Mouse (Mus musculus): ENCODE data around the gene Fto. TPM values are rescaled to one million over a fixed set of nuclear protein-coding genes. Genes with fewer than 3 reads are reported as not detected.

Gene Fto
- total RNA-seq, 4 experiments from 2014 or later: 71.1 to 83.2 (median 80.8) TPM

DNA sequence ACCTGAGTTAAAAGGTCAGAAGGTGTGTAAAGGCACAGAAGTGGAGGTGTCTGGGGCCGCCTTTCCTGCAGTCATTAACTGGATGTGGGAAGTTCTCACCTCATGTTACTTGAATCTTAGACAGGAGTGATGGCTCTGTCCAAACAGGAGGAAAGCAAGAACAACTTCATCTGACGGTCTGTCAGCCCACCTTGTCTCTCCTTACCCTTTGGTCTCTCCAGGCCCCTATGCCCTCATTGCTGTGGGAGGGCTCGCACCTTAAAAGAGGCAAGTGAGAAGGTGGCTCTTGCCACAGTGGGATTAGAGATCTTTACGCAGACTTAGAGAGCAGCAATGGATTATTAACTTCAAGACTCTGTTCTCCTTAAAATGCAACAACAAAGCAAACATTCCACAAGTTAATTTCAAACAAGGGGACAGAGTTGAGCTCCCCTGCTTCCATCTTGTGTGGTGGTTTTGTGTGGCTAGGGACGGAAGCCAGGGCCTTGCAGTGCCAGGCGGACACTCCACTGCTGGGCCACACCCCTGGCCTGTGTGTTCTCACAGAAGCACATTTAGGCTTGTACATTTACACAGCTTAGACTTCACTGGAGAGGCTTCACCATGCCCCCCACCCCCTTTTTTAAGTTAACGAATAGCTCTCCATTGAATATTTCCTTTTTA lies 135.5 kb downstream of the Fto start:
- DNase-seq (ENCODE audit: low spot score in 2 of 2): no peak

DNA sequence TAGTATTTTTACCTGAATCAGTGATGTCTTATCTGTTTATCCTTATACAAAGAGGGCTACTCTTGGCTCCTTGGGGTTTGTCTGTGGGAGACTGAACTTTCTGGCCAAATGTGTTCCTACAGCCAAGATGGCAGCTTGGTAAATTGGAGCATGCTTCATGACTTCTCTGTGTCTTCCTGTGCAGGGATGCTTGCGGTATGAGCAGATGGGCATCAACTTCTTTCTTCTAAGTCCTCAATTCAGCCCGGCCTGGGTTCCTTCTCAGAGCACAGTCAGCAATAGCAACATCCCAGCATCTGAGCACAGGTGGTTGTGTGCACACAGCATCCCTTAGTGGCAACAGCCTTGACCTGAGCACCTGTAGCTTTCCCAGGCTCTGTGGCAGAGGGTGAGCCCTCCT lies 141.6 kb downstream of the Fto start:
- DNase-seq (ENCODE audit: low spot score in 2 of 2): no peak

DNA sequence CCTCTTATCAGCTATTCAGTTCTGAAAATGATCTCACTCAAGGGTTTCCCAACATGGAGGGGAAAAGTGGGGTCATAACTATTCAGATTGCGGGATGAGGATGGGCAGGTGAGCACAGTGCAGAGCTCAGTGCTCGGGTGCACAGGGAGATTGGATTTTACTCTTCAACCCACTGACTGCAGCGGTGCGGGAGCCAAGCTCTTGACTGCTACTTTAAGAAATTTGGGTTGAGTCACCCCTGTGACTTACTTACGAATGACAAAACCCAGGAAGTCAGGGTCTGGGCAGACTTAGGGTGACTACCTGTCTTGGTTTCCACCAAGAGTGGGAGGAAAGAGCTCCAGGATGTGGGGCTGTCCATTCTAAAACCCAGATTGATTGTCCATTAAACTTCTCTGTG lies 142.3 kb downstream of the Fto start:
- no peak for DNase-seq (ENCODE audit: low spot score in 2 of 2)

DNA sequence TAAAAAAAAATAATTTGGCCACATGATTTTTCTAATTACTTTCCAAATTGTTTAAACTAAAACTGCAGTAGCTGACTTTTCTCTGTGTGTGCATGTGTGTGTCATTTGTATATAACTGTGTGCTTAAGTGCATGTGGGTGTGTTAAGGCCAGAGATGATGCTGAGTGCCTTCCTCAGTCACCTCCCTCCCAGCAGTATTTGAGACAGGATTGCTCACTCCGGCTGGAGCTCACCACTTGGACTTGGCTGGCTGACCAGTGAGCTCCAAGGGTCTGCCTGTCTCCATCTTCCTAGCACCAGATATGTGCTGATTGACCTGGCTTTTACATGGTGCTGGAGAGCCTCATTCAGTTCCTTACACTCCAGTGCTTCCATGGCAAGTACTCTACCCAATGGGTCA lies 144.7 kb downstream of the Fto start:
- no peak for DNase-seq (ENCODE audit: low spot score in 2 of 2)

DNA sequence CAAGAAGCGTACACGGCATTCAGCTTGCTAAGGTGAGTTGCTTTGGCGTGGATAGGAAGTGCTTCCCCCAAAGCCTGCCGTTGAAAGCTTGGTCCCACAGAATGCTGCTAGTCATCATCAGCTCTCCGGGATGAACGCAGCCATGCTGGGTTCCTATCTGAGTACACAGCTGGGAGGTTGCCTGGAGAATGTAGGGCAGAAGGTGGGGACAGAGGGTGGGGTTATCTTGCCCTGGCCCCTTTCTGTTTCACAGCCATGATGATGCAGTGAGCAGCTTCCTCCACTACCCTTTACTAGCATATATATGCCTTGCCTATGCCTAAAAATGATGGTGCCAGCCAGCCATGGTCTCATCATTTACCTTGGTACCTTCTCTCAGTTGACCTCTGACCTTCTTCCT lies 147.6 kb downstream of the Fto start:
- no peak for DNase-seq (ENCODE audit: low spot score in 2 of 2)

DNA sequence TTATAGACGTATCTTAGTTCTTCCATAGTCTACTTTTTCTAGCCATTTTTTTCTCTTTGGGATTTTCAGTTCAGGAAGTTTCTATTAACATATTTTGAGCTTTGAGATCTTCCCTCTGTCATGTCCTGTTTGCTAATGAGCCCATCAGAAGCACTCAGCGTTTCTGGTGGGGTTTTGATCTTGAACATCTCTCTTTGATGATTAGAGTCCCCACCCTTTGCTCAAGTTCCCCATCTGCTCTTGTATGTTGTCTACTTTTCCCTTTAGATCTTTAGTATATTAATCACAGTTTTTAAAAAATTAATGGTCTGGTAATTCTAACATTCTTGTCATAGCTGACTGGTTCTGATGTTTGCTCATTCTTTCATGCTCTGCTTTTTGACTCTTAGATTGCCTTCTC lies 150.4 kb downstream of the Fto start:
- DNase-seq (ENCODE audit: low spot score in 2 of 2): no peak

DNA sequence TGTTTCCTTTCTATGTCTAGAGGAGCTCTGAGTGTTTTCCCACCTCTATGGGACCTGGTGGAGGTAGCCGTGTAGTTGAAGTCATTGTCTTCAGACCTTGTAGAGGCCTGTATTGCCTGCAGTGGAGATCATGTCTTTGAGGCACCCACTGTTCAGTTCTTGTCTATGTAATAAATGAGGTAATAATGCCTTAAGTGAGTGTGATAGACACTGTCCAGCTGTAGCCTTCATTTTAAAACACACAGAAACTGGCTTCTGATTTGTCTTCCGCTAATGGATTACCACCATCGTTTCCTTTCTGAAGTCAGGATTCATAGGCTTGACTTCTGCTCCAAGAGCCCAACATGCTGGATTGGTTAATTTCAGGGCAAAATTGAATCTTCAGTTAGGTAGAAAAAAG lies 154.1 kb downstream of the Fto start:
- no peak for DNase-seq (ENCODE audit: low spot score in 2 of 2)

DNA sequence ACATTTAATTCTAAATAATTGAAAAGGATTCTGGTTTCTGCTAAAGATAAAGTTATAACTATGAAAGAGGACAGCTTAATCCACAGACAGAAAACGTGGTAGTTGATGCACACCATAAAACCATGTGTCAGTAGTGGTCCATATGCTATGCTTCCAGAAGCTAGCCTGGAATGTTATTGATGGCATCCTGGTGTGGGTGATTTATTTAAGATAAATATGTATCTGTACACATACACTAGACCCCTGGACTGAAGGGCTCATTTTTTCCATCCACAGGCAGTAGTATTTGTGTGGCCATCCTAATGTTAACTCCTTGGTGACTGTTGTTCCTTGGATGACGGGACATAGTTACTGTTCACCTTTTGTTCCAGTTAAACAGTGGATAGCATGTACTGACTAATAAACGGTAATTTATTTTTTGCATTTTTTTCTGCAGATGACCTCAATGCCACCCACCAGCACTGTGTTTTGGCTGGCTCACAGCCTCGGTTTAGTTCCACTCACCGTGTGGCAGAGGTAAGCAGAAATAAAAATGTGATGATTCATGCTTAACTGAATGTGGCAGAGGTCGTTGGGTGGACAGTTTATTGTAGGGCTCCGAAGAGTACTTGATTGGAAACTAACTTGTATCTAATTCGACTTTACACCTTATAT lies 154.7 kb downstream of the Fto start:
- no peak for DNase-seq (ENCODE audit: low spot score in 2 of 2)

DNA sequence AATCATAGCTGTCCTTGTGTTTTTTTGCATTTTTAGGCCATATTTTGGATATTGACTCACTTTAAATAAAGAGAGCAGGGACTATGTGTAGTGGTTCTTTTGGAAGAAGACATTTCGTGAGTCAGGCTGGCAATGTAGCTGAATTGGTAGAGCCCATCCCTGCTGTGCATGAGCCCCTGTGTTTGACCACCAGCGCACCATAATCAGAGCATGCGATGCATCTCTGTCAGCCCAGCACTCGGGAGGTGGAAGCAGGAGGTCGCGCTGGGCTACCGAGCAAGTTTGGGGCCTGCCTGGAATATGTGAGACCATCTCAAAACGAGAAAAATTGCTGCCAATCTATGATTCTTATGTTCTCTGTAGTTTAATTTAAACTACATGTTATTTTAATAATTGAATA lies 156.1 kb downstream of the Fto start:
- no peak for DNase-seq (ENCODE audit: low spot score in 2 of 2)

DNA sequence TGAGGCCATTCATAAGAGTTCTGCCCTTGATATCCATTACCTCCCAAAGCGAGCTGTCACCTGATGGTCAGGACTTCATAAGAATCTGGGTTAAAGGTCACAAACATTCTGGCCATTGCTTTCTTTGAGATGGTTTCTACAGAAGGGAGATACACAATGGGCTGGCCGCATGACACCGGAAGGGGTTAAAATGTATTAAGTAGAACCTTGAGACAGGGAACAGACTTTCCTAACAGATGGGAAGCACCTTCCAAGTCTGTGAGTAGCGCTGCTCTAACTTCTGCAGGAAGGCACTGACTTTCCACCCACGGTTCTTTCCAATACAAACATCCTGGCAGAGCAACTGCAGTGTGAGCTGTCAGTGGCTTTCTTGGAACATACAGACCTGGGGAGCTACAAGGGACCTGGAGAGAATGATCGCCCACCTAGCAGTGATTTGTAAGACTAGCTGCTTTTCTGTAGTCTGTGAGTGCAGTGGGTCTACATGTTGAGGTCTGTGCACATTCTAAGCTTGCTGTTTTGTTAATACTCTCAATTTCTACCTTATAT lies 161.5 kb downstream of the Fto start:
- no peak for DNase-seq (ENCODE audit: low spot score in 2 of 2)

DNA sequence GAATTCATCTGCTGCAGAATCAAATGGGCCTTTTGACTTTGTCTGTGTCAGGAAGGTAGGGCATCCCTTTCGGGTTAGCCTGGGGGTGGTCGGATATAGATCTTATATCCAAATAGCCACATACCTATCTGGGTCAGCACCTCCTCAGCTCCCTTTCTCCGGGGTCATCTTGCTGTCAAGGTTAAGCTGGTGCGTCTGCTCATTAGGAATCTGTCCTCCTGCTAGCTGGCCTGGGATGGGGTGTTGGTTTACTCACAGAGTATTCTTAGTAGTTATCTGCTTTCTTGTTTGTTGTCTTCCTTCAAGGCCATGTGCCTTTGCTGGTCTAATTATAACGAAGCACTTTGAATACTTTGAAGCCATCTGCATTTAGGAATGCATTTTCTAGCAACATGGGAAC lies 163.7 kb downstream of the Fto start:
- peak in 1 of 2 experiments; percentile 18 for DNase-seq (ENCODE audit: low spot score in 2 of 2)

DNA sequence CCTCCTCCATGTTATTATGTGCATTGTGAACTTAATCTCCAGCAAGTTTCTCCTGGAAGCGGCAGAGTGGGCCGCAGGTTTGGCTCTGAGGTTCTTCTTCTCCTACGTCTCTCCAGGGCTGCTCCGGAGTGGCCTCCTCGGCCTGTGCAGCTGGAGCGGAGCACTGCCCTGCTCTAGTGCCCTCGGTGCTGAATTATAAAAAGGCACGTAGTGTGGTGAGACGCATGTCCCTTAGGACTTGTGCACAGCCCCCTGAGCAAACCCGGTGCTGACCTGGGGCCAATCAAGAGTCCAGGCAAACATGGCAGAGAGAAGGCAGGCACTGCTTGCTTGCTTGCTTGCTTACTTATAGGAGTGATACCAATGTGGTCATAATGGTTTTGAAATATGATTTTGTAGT lies 164.1 kb downstream of the Fto start:
- no peak for DNase-seq (ENCODE audit: low spot score in 2 of 2)

DNA sequence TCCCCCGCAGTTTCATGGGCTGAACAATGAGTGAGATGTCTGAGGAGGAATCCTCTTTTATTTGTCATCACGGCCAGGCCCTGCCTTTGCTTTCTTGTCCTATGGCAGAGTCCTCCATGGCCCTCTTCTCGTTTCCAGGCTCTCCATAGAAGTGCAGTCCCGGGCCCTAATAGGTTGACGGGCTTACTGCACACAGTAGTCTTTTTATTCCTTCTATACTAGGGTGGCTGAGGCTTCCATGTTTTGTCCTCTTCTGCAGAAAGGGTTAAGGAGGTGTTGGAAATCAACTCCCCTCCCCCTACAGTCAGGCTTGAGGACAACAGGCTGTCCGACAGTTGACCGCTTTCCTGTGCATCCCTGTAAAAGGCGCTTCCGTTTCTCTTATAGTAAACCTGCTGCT lies 169.2 kb downstream of the Fto start:
- DNase-seq (ENCODE audit: low spot score in 2 of 2): no peak

DNA sequence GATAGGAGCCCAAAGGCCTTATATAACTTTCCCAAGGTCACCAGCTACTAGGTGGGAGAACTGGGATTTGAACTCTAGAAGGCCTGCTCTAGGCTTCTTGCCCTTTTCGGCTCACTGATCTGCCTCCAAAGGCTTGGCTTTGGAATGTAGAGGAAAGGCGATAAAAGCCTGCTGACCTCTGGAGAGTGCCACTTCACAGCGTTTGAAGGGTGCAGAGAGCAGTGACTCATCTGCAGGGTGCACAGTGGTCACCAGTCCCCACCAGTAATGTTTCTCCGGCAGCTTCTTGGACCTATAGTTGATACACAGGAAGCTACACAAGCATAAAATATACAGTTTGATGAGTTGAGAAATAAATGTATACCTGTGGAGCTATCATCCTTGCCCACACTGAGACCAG lies 173.1 kb downstream of the Fto start:
- no peak for DNase-seq (ENCODE audit: low spot score in 2 of 2)

DNA sequence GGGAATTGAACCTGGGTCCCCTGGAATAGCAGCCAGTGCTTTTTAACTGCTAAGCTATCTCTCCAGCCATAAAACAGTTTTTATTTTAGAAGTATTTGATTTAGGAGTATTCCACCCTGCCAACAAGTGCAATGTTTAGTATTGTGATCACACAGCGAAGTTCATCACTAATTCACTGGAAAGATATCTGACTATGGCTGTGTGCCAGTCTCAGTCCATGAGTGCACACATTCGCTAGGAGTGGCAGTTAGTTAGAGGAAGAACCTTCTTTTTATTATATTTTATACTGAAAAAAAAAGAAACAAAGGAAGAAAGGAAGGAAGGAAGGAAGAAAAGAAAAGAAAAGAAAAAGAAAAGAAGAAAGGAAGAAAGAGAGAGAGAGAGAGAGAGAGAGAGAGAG lies 174.1 kb downstream of the Fto start:
- no peak for DNase-seq (ENCODE audit: low spot score in 2 of 2)

DNA sequence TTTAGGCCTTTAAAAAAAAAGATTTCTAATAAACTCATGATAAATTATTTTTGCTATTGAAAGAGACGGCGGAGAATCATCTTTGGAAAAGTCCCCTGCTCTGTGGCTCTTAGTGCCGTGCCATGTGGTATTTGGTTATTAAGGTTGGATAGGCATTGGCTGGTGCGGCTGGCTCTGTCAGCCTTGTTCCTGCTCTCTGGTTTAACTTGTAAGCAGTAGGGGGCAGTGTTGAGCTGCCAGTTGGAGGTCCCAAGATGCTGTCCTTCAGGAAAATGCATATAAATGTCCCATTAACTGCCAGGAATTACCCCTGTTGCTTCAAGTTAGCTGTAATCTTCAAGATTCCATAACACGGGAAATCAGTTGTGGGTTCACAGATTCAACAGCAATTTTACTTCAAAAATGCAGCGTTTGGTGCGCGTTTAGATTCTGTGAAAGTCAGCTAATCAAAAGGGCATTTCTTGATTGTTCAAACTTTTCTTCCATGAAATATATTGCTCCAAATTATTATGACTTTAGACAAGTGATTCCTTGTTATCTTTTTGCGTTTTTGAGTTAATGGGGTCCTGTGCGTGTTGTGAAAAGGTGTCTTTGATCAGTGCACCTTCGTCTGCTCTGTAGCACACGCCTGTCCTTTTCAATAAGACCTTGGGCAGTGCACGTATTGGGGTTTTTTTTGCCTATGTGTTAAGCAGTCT lies 174.9 kb downstream of the Fto start:
- DNase-seq (ENCODE audit: low spot score in 2 of 2): peak in 1 of 2 experiments; percentile 30

DNA sequence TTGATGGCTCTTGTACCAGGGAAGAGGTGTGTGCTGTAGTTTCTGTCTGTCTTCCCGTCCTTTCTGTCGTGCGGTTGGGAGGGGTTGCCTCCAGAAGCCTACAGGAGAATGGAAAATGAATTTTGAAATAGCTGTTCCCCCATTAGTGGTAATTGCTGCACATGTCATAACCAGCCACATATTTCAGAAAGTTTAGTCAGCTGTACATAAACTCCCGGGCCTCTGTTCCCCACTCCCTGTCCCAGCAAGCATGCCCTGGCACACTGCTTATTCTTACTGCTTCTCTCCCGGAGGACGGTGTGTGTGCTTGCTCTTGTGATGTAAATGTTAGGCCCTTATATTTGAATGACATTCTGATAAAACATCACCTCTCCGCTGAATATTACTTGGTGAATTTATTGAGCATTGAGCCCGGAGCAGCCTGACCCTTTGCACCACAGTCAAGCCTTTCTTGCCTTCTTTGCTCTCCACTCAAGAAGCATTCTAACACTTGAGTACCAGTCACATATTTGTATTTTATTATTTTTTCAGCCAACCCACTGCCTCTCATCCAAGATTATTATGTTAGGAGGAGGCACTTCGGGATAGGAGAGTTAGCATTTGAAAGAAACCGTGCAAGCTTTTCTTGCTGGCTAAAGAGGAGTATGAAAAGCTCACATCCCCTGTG lies 175.6 kb downstream of the Fto start:
- no peak for DNase-seq (ENCODE audit: low spot score in 2 of 2)

DNA sequence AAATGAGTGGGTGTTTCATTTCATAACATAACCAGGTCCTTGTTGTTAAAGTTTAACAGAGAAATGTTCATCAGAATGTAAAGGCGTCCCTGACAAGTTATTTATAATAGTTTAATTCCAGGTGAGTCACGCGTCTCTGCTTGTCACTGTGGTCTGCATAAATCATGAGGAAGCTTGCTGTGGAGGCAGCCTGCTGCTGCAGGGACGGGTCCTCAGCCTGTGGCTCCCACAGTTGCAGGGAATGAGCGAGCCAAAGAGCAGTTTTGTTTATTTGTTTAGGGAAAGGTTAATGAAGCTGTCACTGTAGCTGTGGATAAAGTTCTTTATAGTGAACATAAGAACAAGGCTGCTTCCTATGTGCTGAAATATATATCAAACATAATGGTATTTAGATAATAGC lies 176.7 kb downstream of the Fto start:
- no peak for DNase-seq (ENCODE audit: low spot score in 2 of 2)

DNA sequence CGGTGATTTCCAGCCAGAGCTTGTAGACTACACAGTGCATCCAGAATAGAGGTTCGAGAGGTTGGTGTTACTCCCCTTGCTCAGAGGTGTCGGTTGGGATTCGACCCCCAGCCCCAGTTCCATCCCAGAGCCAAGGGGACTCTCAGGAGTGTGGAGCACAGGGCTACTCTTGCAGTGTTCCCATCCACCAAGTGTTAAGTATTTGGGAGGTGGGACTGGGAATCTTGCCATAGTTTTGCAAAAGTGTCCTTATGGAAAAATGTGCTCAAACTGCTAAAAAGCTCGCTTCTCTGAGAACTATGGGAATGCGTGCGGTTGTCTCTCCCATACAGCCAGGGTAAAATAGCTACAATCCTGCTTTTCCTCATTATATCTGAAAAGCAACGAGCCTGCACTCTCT lies 180.0 kb downstream of the Fto start:
- DNase-seq (ENCODE audit: low spot score in 2 of 2): no peak

DNA sequence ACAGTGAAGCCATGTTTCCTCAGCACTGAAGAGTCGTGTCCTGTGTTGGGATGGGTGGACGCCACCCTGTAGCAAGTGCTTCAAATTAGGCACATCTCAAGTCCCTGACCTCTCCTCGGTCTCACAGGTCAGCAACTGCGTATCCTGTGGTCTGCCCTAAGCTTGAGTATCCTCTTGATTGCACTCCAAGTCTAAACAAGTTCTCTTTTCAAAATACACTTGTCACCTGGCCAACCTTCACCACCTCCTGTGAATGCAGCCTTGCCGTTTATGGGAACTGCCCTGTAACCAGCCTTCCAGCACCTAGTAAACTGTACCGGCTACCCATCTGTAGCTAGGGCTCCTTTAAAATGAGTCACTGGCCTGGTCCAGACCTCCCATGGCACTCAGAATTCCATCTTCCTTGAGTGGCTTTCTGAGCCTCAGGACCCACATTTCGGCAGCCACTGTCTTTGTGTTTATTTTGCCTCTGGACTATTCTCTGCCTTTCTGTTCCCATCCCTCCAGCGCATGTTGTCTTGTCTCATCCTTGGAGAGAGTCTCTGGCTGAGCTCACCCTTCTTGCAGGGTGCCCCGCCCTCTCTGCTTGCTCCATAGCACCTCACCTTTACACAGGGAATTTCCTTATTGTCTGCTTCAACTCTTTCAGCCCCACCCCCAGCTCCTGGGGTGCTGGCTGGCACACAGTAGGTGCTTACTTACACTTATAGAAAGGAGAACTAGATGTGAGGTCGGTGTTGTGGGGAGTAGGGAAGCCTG lies 181.4 kb downstream of the Fto start:
- DNase-seq (ENCODE audit: low spot score in 2 of 2): no peak

DNA sequence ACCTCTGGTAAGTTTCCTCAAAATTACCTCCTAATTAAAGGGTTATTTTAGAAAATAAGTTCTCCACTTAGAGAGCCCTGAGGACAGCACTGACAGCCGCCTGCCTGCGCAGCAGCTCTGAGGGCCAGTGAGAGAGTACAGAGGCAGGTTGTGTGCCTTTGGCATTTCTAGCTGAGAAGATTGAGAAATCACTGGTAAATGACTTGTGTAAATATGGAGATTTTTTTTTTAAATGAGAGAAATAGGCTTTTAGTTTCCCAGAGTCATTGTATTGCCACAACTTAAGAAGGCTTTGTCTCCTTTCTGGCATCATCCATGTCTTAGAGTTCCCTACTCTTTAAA lies 181.9 kb downstream of the Fto start:
- no peak for DNase-seq (ENCODE audit: low spot score in 2 of 2)

All from gastrocnemius, adult 8-10 months (tissue).